Mouse (Mus musculus) v-Abl transformed pro-B cells (cell line): ENCODE data around the gene Nupr1.

Experiments
- in situ Hi-C, 2 experiments: fragments of 400-800 bp; cut with MboI; formaldehyde crosslinking; loops; one replicate each; pipeline ENCODE4 v1.15.1; 2025; ENCODE audit not compliant: unreplicated experiment in 2 of 2

Gene Nupr1

DNA sequence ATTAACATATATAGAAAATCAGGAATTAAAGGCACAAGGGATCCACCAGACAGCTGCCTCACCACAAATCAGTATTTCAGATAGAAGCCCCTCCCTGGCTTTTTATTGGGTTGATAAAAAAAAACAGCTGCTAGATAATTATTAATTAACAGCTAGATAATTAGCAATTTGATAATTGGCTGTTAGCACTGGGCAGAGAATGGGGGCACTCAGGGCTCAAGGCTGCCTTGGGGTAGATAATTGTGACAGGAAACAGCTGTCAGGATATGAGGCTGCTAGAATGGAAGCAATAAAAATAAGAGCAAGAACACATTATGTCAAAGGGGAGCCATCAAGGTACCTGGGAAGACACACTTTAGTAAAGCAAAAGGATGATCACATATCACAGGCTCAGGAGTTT is 14.3 kb upstream of the Nupr1 start:
- in situ Hi-C loops: loop anchor here (5.0 to 10.0 kb wide), 3 partner anchors 47 to 470 kb away; no protein-coding TSS in a partner anchor

DNA sequence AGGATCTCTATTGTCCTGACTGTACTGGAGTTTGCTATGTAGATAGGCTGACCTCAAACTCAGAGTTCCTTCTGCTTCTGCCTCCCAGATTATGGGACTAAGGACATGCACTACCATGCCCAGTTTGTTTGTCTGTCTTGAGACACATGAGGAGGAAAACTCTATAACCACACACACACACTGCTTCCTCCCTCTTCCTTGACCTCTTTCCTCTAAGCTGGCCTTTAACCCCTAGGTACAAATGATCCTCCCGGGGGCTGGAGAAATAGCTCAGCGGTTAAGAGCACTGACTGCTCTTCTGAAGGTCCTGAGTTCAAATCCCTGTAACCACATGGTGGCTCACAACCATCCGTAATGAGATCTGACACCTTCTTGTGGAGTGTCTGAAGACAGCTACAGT is 13.7 kb upstream of the Nupr1 start:
- in situ Hi-C loops: loop anchor here (5.0 to 10.0 kb wide), 3 partner anchors 48 to 470 kb away; no protein-coding TSS in a partner anchor

DNA sequence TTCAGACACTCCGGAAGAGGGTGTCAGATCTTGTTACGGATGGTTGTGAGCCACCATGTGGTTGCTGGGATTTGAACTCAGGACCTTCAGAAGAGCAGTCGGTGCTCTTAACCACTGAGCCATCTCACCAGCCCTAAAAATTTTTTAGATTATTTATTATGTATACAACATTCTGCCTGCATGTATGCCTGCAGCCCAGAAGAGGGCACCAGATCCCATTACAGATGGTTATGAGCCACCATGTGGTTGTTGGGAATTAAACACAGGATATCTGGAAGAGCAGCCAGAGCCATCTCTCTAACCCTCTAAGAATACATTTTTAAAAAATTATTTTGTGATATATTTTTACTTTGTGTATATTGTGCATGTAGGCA is 12.6 kb upstream of the Nupr1 start:
- in situ Hi-C loops: loop anchor here (5.0 to 10.0 kb wide), 3 partner anchors 49 to 472 kb away; no protein-coding TSS in a partner anchor

DNA sequence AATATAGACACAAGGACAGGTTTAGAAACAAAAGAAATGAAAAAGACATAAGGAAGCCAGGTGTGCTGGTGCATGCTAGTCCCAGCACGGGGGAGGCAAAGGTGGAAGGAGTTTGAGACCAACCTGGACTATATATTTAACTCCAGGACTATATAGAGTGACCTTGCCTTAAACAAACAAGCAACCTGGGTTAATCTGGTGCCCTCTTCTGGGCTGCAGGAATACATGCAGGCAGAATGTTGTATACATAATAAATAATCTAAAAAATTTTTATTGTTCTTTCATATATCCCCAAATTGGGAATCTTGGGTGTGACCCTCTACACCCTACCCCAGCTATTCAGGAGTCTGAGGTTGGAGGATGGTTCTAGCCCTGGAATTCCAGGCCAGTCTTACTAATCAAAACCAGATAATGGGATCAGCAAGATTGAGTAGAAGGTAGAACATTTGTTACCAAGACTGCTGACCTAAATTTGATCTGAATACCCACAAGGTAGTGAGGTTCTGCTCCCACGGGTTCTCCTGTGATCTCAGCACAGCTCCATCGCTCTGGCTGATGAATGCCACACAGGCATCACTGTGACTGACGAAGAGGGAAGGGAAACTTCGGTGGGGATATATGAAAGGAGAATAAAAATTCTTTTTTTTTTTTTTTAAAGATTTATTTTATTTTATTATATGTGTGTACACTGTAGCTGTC is 12.0 kb upstream of the Nupr1 start:
- in situ Hi-C loops: loop anchor here (5.0 to 10.0 kb wide), 3 partner anchors 50 to 472 kb away; no protein-coding TSS in a partner anchor

DNA sequence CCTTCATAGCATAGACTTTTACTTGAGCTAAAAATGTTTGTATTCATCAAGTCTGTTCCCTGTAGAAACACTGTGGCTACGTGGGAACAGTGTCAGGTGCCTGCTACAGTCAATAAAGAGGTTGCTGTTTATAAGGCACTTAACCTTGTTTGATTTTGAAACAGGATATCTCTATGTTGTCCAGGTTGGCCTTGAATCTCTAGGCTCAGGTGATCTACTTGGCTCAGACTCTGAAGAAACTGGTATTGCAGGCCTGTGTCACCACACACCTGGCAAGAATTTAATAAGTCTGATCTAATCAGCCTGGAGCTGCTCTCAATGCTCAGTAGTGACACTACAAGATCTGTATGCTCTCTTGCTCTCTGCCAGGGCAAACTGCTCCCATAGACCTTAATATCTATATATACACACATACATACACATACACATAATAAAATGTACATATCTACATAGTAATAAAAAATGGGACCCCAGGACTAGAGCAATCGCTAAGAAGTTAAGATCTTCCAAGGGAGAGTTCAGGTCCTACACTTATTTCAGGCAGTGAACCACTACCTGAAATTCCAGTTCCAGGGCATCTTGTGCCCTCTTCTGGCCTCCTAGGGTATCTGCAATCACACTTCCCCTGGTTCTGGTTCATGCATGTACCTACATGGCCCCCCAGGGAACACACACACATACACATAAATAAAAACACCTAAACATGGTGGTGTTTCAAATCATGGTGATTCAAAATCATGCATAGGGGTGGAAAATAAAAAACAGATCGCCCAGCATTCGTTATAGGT is 6.3 kb upstream of the Nupr1 start:
- in situ Hi-C loops: loop anchor here in 1 of 2 experiments (10.0 kb wide), 1 partner anchor 52 kb away; the partner anchor contains the start of genes Apobr and Cln3

DNA sequence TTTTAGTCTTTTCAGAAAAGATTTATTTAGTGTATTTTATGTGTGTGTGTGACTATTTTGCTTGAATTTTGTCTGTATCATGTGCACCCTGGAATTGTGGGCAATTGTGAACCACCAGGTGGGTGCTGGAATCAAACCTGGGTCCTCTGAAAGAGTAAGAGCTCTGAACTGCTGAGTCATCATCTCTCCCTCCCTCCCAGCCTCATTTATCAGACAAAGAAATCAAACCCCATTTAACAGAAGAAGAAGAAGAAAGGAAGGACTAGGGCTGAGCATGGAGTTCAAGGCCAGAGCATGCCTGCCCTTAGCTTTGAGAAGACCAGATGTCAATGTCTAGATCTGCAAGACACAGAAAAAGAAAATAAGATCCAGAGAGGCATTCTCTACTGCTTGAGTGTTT is 4.7 kb upstream of the Nupr1 start:
- in situ Hi-C loops: loop anchor here in 1 of 2 experiments (10.0 kb wide), 1 partner anchor 51 kb away; the partner anchor contains the start of genes Apobr and Cln3

DNA sequence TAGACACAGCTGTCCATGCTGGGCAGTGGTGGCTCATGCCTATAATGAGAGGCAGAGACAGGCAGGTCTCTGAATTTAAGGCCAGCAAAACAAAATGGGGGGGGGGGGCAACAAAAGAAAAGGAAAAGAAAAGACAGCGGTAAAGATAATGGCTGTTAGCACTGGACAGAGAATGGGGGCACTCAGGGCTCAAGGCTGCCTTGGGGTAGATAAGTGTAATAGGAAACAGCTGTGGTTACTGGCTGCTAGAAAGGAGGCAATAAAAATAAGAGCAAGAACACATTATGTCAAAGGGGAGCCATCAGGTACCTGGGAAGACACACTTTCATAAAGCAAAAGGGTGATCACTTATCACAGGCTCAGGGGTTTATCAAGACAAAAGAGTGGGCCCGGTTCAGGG is 1.8 kb upstream of the Nupr1 start:
- in situ Hi-C loops: loop anchor here (5.0 to 10.0 kb wide), 2 partner anchors 40 to 48 kb away; partner anchors contain the start of genes Apobr (in 1 of the 2), Cln3 (in 1 of the 2) and Il27 (in 1 of the 2)

DNA sequence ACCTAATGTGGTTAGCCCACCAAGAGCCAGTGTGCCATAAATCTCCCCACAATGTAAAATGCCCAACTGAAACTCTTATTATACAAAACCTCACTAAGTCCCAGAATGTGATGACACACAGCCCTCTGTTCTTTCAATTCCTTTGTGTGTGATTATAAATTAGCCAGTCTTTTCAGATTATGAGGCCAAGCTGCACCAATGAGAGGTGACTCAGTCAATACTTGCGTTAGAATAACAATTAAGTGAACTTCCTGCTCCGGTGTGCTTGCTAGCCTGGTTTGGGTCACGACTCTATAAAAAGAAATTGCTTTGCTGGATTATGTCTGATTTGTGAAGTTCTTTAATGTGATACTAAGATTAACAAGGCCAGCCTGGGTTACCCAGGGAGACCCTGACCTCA is 746 bp downstream of the Nupr1 start:
- in situ Hi-C loops: loop anchor here (5.0 to 10.0 kb wide), 2 partner anchors 38 to 45 kb away; partner anchors contain the start of genes Apobr (in 1 of the 2), Cln3 (in 1 of the 2) and Il27 (in 1 of the 2)

DNA sequence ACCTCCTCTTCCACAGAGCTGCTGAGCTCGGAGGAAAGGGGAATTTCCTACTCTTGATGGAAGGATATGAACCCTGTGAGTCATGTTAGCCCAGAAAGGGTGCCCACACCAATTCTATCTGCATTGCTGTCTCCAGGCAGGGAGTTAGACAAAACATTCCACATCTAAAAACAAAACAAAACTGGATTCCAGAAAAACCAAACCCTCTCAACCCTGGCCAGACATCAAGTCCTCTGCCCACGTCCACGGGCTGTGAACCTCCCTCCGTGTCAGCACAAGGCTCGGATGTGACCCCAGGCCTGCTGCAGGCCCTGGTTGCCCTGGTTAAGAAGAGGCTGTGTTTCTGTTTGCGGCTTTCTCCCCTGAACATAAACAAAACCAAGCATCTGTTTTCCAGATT is 2.5 kb downstream of the Nupr1 start:
- in situ Hi-C loops: no loop called here

DNA sequence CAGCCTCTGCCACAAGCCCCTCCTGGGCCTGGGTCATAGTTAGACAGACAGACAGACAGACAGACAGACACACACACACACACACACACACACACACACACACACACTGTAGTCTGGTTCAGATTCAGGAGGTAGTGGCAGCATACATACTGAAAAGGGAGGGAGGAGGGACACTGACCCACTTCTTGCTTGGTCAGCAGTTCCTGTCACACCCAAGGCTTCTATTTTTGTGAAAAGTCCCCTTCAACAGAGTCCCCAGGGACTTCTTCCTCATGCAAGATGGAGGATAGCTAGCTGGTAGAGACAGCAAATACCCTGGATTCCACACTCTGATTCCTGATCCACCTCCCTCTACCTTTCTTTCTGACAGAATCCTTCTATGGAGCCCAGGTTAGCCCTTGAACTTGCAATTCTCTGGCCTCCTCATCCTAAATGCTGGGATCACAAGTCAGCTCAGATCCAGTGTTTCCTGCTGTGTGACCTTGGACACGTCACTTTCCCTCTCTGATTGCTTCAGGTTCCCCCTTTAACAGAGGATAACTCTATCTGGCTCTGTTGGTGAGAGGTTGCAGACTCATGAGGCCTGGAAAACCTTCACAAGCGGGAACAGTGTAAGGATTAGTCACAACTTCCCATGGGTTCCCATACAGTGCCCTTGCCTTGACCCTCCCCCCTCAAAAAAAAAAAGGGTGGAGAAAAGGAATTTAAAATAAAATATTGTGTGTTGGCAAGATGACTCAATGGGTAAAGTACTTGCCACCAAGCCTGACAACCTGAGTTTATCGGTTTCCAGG is 4.7 kb downstream of the Nupr1 start:
- in situ Hi-C loops: no loop called here

DNA sequence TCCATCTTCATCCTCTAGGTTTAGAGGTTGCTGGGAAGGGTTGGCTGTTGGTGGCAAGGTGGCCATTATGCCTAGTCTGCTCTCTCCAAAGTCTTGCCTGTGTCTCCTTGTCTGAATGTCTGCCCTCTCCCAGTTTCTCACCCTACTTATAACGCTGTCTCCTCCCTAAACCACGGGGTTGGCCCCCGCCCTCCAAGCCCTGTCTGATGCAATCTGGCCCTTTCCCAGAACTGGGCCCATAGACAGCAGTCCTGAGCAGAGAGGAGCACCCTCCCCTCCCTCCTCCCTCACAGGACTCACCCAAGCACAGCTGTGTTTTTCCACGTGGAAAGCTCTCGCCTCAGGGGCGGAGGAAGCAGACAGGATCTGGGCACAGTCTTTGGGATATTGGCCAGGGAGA is 5.3 kb downstream of the Nupr1 start:
- in situ Hi-C loops: no loop called here

DNA sequence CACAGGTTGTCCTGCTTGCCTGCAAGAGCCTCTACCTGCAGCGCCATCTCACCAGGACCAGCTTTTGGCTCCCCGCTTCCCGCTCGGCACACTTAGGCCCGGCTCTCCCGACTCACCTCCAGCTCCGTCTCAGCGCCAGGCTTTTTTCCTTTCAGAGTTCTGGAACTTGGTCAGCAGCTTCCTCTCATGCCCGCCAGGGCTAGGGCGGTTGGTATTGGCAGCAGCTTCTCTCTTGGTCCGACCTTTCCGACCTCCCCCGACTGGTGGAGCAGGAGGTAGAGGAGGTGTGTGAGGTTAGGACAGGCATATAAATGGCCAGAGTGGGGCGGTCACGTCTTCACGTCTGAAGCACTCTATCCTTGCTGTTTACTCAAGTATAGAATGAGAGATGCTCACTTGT is 5.9 kb downstream of the Nupr1 start:
- in situ Hi-C loops: no loop called here

DNA sequence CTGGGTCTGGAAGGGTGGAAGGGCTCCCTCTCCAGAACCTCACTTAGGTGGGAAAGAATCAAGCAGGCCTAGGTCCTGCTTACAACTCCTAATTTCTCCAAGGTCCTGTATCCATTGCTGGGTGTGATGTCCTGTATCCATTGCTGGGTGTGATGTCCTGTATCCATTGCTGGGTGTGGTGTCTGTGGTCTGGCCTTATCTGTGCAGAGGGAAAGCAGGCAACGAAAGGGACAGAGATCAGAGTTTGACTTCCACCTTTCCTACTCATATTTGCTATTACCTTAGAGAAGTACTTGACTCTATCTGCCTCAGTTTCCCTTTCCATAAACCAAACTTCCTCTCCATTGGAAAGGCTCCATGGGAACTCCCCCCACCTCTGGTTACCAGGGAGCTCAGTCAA is 7.3 kb downstream of the Nupr1 start:
- in situ Hi-C loops: no loop called here

DNA sequence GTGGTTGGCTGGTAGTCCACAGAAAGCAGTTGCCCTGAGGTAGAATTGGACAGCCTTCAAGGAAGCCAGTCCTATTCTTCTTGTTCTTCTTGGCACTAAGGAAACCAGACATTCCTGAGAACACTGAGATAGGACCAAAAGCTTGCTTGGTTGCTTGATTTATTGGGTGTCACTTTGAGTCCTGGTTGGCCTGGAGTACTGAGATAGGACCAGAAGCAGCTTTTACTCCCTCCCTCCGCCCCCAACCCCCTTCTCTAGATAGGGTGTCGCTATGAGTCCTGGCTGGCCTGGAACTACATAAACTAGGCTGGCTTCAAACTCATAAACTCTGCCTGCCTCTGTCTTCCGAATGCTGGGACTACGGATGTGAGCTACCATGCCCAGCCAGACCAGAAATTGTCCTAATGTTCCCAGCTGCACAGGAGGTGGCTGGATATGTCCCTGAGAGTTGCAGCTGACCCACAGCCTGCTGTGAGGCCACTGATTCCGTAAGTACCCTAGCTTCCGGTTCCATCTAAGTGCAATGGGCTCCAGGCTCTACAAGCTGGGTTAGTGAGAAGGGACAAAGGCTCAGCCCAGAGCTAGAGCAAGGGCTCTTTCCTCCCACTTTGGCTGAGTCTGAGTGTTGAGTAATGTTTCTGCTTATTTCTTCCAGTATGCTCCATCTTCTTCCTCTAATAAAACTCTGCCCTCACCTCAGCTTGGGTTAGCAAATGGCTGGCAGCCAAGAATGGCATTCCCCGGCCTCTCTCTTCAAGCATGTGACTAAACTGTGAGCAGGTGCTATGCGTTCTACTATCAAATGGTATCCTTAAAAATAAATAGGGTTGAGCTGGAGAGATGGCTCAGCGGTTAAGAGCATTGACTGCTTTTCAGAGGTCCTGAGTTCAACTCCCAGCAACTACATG is 9.0 kb downstream of the Nupr1 start:
- in situ Hi-C loops: no loop called here

DNA sequence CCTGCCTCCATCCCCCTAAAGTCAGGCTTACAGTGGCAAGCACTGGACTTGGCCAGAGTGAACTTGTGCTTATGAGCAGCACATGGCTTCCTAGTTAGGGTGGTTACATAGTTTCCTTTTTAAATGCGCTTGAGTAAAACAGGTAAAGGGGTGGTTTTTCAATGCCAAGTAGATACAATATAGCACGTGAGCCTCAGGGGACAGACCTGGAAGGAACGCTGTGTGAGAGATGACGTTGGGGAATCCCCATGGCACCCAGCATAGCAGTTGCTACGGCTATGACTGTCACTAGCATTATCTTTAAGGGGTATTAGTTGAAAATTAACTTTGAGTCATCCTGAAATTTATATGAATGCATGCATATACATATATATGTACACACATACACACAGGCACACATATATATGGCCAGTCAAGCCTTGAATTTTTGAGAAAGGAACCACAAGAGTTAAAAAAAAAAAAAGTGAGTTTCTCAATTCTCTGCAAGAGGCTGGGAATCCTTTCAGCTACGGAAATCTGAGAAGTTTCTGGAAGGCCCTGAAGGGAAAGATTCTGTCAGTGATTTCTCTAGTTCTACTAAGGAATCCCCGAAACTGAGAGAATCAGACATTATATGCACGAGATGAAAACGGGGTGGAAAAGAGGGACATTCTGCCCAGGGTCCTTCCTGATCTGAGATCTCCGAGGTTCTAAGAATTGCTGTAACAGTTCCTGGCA is 10.9 kb downstream of the Nupr1 start:
- in situ Hi-C loops: no loop called here

DNA sequence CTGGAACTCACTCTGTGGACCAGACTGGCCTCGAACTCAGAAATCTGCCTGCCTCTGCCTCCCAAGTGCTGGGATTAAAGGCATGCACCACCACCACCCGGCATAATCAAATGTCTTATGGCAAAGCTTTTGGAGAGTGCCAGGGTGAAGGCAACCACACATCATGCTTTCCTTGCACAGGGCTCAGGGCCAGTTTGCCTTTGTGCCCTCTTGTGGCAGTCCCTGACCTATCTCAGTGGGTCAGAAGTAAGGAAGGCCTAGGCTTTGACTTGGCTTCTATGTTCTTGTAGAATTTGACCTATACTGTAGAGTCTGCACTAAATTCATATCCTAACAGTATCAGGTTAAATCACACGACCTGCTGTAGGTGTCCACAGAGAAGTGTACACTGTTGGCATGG is 14.0 kb downstream of the Nupr1 start:
- in situ Hi-C loops: no loop called here

DNA sequence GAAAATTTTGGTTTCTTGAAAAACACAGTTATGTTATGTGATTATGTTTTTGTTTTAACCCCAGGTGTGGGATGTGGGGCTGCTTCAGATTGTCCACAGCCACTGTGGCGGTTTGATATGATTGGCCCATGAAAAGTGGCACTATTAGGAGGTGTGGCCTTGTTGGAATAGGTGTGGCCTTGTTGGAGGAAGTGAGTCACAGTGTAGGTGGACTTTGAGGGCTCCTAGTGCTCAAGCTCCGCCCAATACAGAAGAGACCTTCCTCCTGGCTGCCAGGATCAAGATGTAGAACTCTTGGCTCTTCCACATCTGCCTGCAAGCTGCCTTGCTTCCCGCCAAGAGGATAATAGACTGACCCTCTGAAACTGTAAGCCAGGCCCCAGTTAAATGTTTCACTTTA is 17.9 kb downstream of the Nupr1 start:
- in situ Hi-C loops: no loop called here

DNA sequence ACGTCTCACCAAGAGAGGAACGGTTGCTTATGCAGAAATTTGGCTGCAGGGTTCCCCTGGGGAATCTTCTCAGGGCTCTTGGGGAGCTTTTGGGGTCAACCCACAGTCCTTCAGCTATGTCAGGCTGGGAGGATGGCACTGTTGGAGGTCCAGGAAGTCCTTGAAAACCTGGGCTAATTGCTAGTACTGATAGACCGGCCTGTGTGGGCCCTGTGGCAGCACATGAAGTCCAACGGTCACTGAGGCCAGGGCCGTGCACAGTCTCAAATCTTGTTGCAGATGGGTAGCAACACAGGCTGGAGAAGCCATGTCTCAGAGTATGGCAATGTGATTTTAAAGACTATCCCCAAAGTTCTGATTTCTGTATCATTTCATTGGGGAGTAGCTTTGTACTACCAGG is 22.9 kb downstream of the Nupr1 start:
- in situ Hi-C loops: no loop called here

DNA sequence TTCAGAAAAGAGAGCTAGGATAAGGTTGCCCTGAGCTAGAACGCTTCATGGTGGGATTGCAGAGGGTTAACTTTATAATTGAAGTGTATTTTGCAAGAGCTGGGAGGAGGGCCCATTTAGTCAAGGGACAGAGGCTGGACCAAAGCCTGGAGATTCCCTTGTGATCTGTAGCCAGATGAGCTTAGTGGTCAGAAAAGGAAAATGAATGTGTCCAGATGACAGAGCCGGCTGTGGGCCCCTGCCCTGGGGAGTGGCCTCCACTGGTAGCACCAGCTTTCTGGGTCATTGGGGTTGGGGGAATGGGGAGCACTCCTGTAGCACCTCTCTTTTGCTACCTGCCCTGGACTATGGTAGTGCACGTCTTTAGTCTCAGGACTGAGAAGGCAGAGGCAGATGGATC is 23.6 kb downstream of the Nupr1 start:
- in situ Hi-C loops: no loop called here
